Mouse (Mus musculus): Measurements from ENCODE around the gene Rbm3. TPM values are rescaled to one million over a fixed set of nuclear protein-coding genes. Genes with fewer than 3 reads are reported as not detected.

Gene Rbm3
- polyA plus RNA-seq (2014; fragmentation: Nextera tagmentation; extraction: Ambion mirVana) = 538 and 539 TPM in 2 replicates

DNA sequence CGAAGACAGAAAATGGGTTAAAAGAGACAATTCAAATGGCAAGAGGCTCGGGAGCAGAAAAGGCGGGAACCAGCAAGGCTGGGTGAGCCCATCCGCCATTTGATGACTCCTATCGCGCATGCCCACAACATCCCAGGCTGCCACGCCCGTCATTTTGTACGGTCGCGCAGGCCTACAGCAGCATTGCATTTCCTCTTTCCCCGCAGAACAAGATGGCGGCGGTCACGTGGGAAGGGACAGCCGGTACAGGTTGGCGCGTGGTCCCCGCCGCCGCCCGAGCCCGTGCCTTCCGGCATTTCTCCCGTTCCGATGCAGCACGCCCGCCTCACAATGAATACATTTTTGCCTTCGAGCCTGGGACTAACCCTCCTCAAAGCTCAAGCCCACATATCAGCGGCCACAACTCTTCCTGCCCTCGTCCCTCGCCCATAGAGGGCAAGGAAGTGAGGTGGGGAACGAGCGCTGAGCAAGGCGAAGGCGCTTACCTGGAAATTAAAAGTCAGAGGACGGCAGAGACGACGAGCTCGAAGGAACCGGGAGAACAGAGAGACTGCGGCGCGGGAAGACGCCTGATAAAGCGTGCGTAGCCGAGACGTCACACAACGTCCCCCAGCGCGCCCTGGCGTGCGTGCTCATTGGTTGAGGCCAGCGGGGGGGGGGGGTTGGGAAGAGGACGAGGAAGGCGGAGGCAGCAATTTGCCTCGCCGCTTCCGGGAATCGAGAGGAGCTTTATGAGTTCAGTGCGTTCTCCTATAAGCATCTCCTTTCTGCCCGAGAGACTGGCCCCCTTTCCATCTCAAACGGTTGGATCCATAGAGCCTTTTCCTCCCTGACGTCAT lies at the start of gene Rbm3:
Rbm3 (minus strand) TSS at position 728 of the 839 bp plus-strand sequence.
- H3K4me3 ChIP-seq (ENCODE audit: low read depth, low read length) = peak within 1 kb of the TSS; percentile 57
- DNase-seq (ENCODE audit: low spot score) (peak; percentile 83), ATAC-seq (ENCODE audit: insufficient number of reproducible peaks, low FRiP score, low TSS enrichment, low read depth) (peak; percentile 92)
- peak within 1 kb of the TSS; percentile 87 for H3K4me2 ChIP-seq (ENCODE audit: low read depth, severe bottlenecking)
- H3K4me1 ChIP-seq (ENCODE audit: control insufficient read depth, insufficient read depth, low read length) = 0 out of 2 replicates have a peak, but pooled peaks cover 9% of the 10 kb centered on the region
- peak within 1 kb of the TSS; percentile 94 for H3K27ac ChIP-seq (replicated peaks; ENCODE audit: low read depth, low read length)
- no peaks in the 10 kb centered on the region for H3K27me3 ChIP-seq (ENCODE audit: control insufficient read depth, insufficient read depth, low read length)
- peaks cover 4% of the 10 kb centered on the region; the same call in 1 of the 2 replicates for H3K36me3 ChIP-seq (ENCODE audit: control insufficient read depth, insufficient read depth, low read length)
- no peaks in the 10 kb centered on the region for H3K9me3 ChIP-seq (ENCODE audit: control insufficient read depth, low read length)
- 26% methylated on average over 64 of the region's 65 CpGs for whole genome bisulfite sequencing
- H3K9ac ChIP-seq (ENCODE audit: low read length) = peak within 1 kb of the TSS; percentile 87

DNA sequence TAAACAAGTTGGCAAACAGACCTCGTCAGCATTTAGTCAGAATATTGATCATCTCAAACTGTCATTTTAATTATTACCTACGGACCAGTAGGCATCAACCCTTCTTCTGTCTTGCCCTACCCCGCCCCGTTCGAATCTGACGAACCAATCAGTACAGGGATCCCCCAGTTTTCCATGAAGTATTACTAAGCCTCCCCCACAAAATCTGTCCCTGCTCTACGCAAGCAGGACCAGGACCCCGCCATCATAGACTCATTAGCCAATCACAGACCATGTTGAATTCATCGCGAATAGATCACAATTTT lies 47.7 kb upstream of the Rbm3 start, which contains the start of gene Ebp:
Ebp (minus strand) TSS at position 94 of the 305 bp plus-strand sequence.
- Histone ChIP-seq H3K4me2 (ENCODE audit: low read depth, severe bottlenecking) (peak within 1 kb of the TSS; percentile 43), H3K4me1 (ENCODE audit: control insufficient read depth, insufficient read depth, low read length) (no peaks in the 10 kb centered on the region), H3K9me3 (ENCODE audit: control insufficient read depth, low read length) (no peaks in the 10 kb centered on the region), H3K4me3 (ENCODE audit: low read depth, low read length) (peak within 1 kb of the TSS; percentile 39), H3K36me3 (ENCODE audit: control insufficient read depth, insufficient read depth, low read length) (no peaks in the 10 kb centered on the region), H3K27ac (replicated peaks; ENCODE audit: low read depth, low read length) (no peak within 1 kb of the TSS), H3K27me3 (ENCODE audit: control insufficient read depth, insufficient read depth, low read length) (no peaks in the 10 kb centered on the region), H3K9ac (ENCODE audit: low read length) (peak within 1 kb of the TSS; percentile 59)
- WGBS = 26% methylated on average over 10 of the region's 10 CpGs
- no peak for ATAC-seq (ENCODE audit: insufficient number of reproducible peaks, low FRiP score, low TSS enrichment, low read depth)
- no peak for DNase-seq (ENCODE audit: low spot score)

DNA sequence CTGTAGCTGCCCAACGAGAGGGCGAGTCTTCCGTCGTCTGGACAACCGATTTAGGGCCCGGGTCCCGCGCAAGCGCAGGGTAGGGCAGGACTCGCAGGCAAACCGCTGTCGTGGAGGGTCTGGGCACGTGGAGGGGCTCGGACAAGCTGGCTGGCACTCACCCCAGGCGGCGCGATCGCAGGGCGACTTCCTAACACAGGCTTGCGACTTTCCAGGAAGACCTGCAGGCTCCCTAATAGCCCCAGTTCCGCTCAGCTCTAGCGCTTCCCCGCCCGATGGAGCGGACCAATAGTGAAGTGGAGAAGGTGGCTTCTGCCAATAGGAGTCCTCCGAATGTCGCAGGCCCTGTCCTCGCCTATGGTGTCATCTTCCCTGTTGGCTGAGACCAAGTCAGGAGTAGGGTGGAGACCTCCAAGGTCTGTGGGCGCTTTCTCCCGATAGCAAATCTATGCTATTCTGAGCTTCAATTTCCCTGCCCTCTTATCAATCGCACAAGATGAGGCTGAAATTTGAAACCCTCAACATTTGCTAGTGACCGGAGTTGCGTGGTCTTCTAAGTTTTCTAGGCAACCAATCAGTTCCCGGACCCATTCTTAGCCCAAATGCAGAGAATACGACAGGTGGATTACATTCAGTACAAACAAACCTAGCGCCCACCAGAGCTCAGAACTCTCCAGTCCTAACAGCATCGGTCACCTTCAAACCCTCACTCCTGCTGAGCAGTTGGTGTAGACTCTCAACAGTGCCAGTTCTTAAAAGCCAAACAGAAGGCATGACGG lies 47.1 kb upstream of the Rbm3 start:
- H3K9ac ChIP-seq (ENCODE audit: low read length) = peak overlapping the region; percentile 59; the same call in 1 of the 2 replicates
- no peaks in the 10 kb centered on the region for H3K27me3 ChIP-seq (ENCODE audit: control insufficient read depth, insufficient read depth, low read length)
- no peaks in the 10 kb centered on the region for H3K4me1 ChIP-seq (ENCODE audit: control insufficient read depth, insufficient read depth, low read length)
- DNase-seq (ENCODE audit: low spot score) (peak; percentile 71), ATAC-seq (ENCODE audit: insufficient number of reproducible peaks, low FRiP score, low TSS enrichment, low read depth) (peak; percentile 92)
- H3K9me3 ChIP-seq (ENCODE audit: control insufficient read depth, low read length) = no peaks in the 10 kb centered on the region
- WGBS = 16% methylated on average over 38 of the region's 38 CpGs
- no peak overlapping the region for H3K27ac ChIP-seq (replicated peaks; ENCODE audit: low read depth, low read length)
- H3K36me3 ChIP-seq (ENCODE audit: control insufficient read depth, insufficient read depth, low read length) = no peaks in the 10 kb centered on the region
- H3K4me2 ChIP-seq (ENCODE audit: low read depth, severe bottlenecking) = peak overlapping the region; percentile 43
- H3K4me3 ChIP-seq (ENCODE audit: low read depth, low read length) = peak overlapping the region; percentile 39

DNA sequence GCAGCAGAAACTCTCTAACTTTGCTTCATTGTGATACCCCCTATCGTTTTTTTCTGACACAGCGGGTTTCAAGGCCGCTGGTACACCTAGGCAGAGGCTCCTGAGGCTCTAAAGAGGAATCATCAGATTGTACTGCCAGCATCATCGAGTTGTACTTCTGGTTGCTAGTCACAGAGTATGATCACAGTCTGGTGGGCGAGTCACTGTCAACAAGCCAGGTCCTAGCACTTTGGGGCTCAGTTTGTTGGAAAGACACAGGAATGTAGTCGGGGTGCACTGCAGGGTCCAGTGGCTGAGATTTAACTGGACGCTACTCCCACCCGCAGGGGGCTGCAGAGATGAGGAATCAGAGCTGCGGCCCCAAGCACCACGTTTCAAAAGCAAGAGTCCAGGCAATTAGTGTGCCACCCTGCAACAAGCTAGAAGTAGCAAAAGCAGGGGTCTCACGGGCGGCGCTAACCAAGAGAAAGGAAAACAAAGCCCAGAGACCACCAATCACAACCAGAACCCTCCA lies 46.5 kb upstream of the Rbm3 start:
- Histone ChIP-seq H3K27ac (replicated peaks; ENCODE audit: low read depth, low read length) (no peak overlapping the region), H3K27me3 (ENCODE audit: control insufficient read depth, insufficient read depth, low read length) (no peaks in the 10 kb centered on the region), H3K9me3 (ENCODE audit: control insufficient read depth, low read length) (no peaks in the 10 kb centered on the region), H3K4me3 (ENCODE audit: low read depth, low read length) (peak overlapping the region; percentile 39), H3K4me2 (ENCODE audit: low read depth, severe bottlenecking) (peak overlapping the region; percentile 43), H3K36me3 (ENCODE audit: control insufficient read depth, insufficient read depth, low read length) (no peaks in the 10 kb centered on the region), H3K9ac (ENCODE audit: low read length) (peak overlapping the region; percentile 59), H3K4me1 (ENCODE audit: control insufficient read depth, insufficient read depth, low read length) (no peaks in the 10 kb centered on the region)
- no peak; the same call in 1 of the 2 replicates for ATAC-seq (ENCODE audit: insufficient number of reproducible peaks, low FRiP score, low TSS enrichment, low read depth)
- DNase-seq (ENCODE audit: low spot score) = no peak
- 13% methylated on average over 13 of the region's 13 CpGs for WGBS

DNA sequence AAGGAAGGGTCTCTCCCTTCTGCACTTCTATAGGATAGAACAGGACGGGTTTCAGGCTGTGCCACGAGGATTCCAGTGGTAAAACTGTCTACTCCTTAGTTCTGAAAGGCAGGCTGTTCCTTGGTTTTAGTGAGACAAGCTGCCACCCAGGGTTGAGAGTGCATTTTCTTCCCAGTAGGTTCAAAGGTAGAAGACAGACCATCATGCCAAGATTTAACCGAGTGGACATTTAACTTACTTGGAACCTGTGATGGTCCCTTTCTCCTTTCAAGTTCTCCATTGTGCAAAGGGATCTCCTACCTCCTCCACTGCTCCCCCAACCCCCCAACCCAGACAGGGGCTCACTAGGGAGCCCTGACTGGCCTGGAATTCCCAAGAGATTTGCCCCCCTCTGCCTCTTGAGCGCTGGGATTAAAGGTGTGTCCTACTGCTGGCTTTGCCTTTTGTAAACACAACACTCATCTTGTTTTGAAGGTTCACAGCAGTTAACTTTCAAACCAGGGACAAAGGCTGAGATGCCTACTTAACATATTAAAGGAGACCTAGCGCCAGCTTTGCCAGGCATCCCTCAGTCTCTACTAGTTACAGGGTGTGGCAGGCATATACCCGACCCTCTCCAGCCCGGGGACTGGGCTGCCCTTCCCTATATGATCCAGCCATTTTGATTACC lies 37.3 kb upstream of the Rbm3 start:
- H3K4me3 ChIP-seq (ENCODE audit: low read depth, low read length) = no peak overlapping the region
- no peak overlapping the region for H3K4me2 ChIP-seq (ENCODE audit: low read depth, severe bottlenecking)
- 16% methylated on average over 7 of the region's 7 CpGs for WGBS
- ATAC-seq (ENCODE audit: insufficient number of reproducible peaks, low FRiP score, low TSS enrichment, low read depth) (no peak), DNase-seq (ENCODE audit: low spot score) (no peak)
- no peaks in the 10 kb centered on the region; the same call in 1 of the 2 replicates for H3K36me3 ChIP-seq (ENCODE audit: control insufficient read depth, insufficient read depth, low read length)
- H3K9ac ChIP-seq (ENCODE audit: low read length) = no peak overlapping the region
- no peaks in the 10 kb centered on the region for H3K27me3 ChIP-seq (ENCODE audit: control insufficient read depth, insufficient read depth, low read length)
- no peaks in the 10 kb centered on the region for H3K9me3 ChIP-seq (ENCODE audit: control insufficient read depth, low read length)
- no peak overlapping the region for H3K27ac ChIP-seq (replicated peaks; ENCODE audit: low read depth, low read length)
- no peaks in the 10 kb centered on the region for H3K4me1 ChIP-seq (ENCODE audit: control insufficient read depth, insufficient read depth, low read length)

DNA sequence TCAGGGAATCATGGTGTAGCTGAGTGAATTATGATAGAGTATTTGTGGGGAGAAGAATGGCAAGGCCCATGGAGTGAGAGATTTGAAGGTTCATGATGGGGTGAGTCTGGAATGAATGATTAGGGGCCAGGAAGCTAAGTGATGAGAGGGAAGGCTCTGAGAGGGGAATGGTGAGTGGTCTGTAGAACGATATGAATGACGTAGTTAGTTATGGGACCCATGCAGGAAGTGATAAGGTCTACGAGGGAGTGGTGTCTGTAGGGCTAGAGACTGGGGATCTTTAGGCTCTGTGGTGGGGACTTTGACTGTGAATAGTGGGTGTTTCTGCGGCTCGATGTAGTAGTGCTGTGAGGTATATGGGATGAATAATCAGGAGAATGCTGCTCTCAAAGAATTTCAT lies 34.0 kb upstream of the Rbm3 start:
- no peak overlapping the region for H3K27ac ChIP-seq (replicated peaks; ENCODE audit: low read depth, low read length)
- no peak overlapping the region for H3K9ac ChIP-seq (ENCODE audit: low read length)
- no peak overlapping the region for H3K4me3 ChIP-seq (ENCODE audit: low read depth, low read length)
- no peaks in the 10 kb centered on the region for H3K9me3 ChIP-seq (ENCODE audit: control insufficient read depth, low read length)
- no peak for ATAC-seq (ENCODE audit: insufficient number of reproducible peaks, low FRiP score, low TSS enrichment, low read depth)
- no peaks in the 10 kb centered on the region for H3K27me3 ChIP-seq (ENCODE audit: control insufficient read depth, insufficient read depth, low read length)
- H3K36me3 ChIP-seq (ENCODE audit: control insufficient read depth, insufficient read depth, low read length) = no peaks in the 10 kb centered on the region
- 91% methylated on average over 5 of the region's 5 CpGs for WGBS
- no peaks in the 10 kb centered on the region for H3K4me1 ChIP-seq (ENCODE audit: control insufficient read depth, insufficient read depth, low read length)
- no peak for DNase-seq (ENCODE audit: low spot score)
- no peak overlapping the region for H3K4me2 ChIP-seq (ENCODE audit: low read depth, severe bottlenecking)

DNA sequence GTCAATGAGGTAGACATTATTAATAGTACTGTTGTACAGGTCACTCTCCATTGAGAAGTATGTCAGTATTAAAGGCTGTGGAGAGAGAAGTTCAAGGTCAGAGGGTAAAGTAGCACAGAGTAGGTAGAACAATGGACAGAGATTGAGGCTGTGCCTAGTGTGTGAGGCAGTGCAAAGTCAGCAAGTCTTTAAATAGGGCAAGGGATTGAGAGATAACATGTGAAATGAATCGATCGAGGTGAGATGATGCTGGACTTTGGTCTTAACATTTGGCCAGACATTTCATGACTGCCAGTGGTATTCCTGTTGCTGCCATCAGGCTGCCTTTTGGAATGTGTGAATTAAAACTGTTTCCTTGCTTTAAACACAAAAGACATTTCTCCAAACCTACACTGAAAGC lies 33.2 kb upstream of the Rbm3 start:
- ATAC-seq (ENCODE audit: insufficient number of reproducible peaks, low FRiP score, low TSS enrichment, low read depth) = no peak
- Histone ChIP-seq H3K4me3 (ENCODE audit: low read depth, low read length) (no peak overlapping the region), H3K9ac (ENCODE audit: low read length) (no peak overlapping the region), H3K4me2 (ENCODE audit: low read depth, severe bottlenecking) (no peak overlapping the region), H3K4me1 (ENCODE audit: control insufficient read depth, insufficient read depth, low read length) (no peaks in the 10 kb centered on the region), H3K36me3 (ENCODE audit: control insufficient read depth, insufficient read depth, low read length) (no peaks in the 10 kb centered on the region), H3K27me3 (ENCODE audit: control insufficient read depth, insufficient read depth, low read length) (no peaks in the 10 kb centered on the region), H3K27ac (replicated peaks; ENCODE audit: low read depth, low read length) (no peak overlapping the region), H3K9me3 (ENCODE audit: control insufficient read depth, low read length) (no peaks in the 10 kb centered on the region)
- no peak for DNase-seq (ENCODE audit: low spot score)
- WGBS = 94% methylated on average over 2 of the region's 2 CpGs

Measured in limb, embryonic 11.5 days (tissue).